Mouse (Mus musculus): ENCODE results near the gene Camkv. TPM values are rescaled to one million over a fixed set of nuclear protein-coding genes. Genes with fewer than 3 reads are reported as not detected.

Camkv gene
- polyA plus RNA-seq, 2 experiments: 3.5 to 14.2 TPM

- Histone ChIP-seq H3K4me2 (replicated peaks; ENCODE audit: low read depth, low read length, severe bottlenecking) (no peak overlapping the region), H3K36me3 (ENCODE audit: control insufficient read depth, insufficient read depth, low read length) (no peaks in the 10 kb centered on the region), H3K9me3 (ENCODE audit: control insufficient read depth, low read length) (no peaks in the 10 kb centered on the region), H3K4me1 (ENCODE audit: control insufficient read depth, insufficient read depth, low read length) (0 out of 2 replicates have a peak, but pooled peaks cover 9% of the 10 kb centered on the region), H3K27ac (replicated peaks; ENCODE audit: low read depth, low read length) (no peak overlapping the region), H3K4me3 (replicated peaks; ENCODE audit: low read length) (no peak overlapping the region), H3K9ac (ENCODE audit: low read depth, low read length, severe bottlenecking) (no peak overlapping the region), H3K27me3 (ENCODE audit: control insufficient read depth, insufficient read depth, low read length) (no peaks in the 10 kb centered on the region)
- no peak for TF ChIP-seq POLR2A (IDR thresholded peaks at IDR 0.05; ENCODE audit: borderline replicate concordance, extremely low read depth, insufficient read depth, insufficient read length)
- DNase-seq (ENCODE audit: low spot score) (no peak), ATAC-seq (ENCODE audit: low FRiP score, low read depth) (no peak)
- WGBS: 32% methylated on average over 7 of the region's 7 CpGs
Observed at GRCm38 (mm10) chr9:107923021-107923420, 12.5 kb upstream of the Camkv start.

GRCm38 (mm10) chr9:107923956-107924355 lies 11.5 kb upstream of the Camkv start:
- no peak for TF ChIP-seq POLR2A (IDR thresholded peaks at IDR 0.05; ENCODE audit: borderline replicate concordance, extremely low read depth, insufficient read depth, insufficient read length)
- Histone ChIP-seq H3K4me1 (ENCODE audit: control insufficient read depth, insufficient read depth, low read length) (0 out of 2 replicates have a peak, but pooled peaks cover 4% of the 10 kb centered on the region), H3K4me2 (replicated peaks; ENCODE audit: low read depth, low read length, severe bottlenecking) (no peak overlapping the region), H3K27ac (replicated peaks; ENCODE audit: low read depth, low read length) (no peak overlapping the region), H3K9me3 (ENCODE audit: control insufficient read depth, low read length) (no peaks in the 10 kb centered on the region), H3K9ac (ENCODE audit: low read depth, low read length, severe bottlenecking) (no peak overlapping the region), H3K4me3 (replicated peaks; ENCODE audit: low read length) (no peak overlapping the region), H3K36me3 (ENCODE audit: control insufficient read depth, insufficient read depth, low read length) (no peaks in the 10 kb centered on the region), H3K27me3 (ENCODE audit: control insufficient read depth, insufficient read depth, low read length) (no peaks in the 10 kb centered on the region)
- WGBS: 56% methylated on average over 6 of the region's 6 CpGs
- no peak for DNase-seq (ENCODE audit: low spot score)
- no peak for ATAC-seq (ENCODE audit: low FRiP score, low read depth)

GRCm38 (mm10) chr9:107925251-107925650 lies 10.2 kb upstream of the Camkv start:
- ATAC-seq (ENCODE audit: low FRiP score, low read depth) (no peak), DNase-seq (ENCODE audit: low spot score) (no peak)
- Histone ChIP-seq H3K4me1 (ENCODE audit: control insufficient read depth, insufficient read depth, low read length) (0 out of 2 replicates have a peak, but pooled peaks cover 4% of the 10 kb centered on the region), H3K27me3 (ENCODE audit: control insufficient read depth, insufficient read depth, low read length) (no peaks in the 10 kb centered on the region), H3K4me2 (replicated peaks; ENCODE audit: low read depth, low read length, severe bottlenecking) (no peak overlapping the region), H3K27ac (replicated peaks; ENCODE audit: low read depth, low read length) (no peak overlapping the region), H3K4me3 (replicated peaks; ENCODE audit: low read length) (no peak overlapping the region), H3K36me3 (ENCODE audit: control insufficient read depth, insufficient read depth, low read length) (no peaks in the 10 kb centered on the region), H3K9me3 (ENCODE audit: control insufficient read depth, low read length) (no peaks in the 10 kb centered on the region), H3K9ac (ENCODE audit: low read depth, low read length, severe bottlenecking) (no peak overlapping the region)
- no peak for TF ChIP-seq POLR2A (IDR thresholded peaks at IDR 0.05; ENCODE audit: borderline replicate concordance, extremely low read depth, insufficient read depth, insufficient read length)
- WGBS: 34% methylated on average over 3 of the region's 3 CpGs

GRCm38 (mm10) chr9:107926920-107927420 lies 8.5 kb upstream of the Camkv start:
- no peaks in the 10 kb centered on the region for H3K9me3 ChIP-seq (ENCODE audit: control insufficient read depth, low read length)
- no peak for ATAC-seq (ENCODE audit: low FRiP score, low read depth)
- H3K27ac ChIP-seq (replicated peaks; ENCODE audit: low read depth, low read length): no peak overlapping the region
- H3K4me3 ChIP-seq (replicated peaks; ENCODE audit: low read length): no peak overlapping the region
- H3K9ac ChIP-seq (ENCODE audit: low read depth, low read length, severe bottlenecking): no peak overlapping the region
- no peak for TF ChIP-seq POLR2A (IDR thresholded peaks at IDR 0.05; ENCODE audit: borderline replicate concordance, extremely low read depth, insufficient read depth, insufficient read length)
- no peaks in the 10 kb centered on the region for H3K27me3 ChIP-seq (ENCODE audit: control insufficient read depth, insufficient read depth, low read length)
- 39% methylated on average over 9 of the region's 9 CpGs for WGBS
- no peak for DNase-seq (ENCODE audit: low spot score)
- H3K4me1 ChIP-seq (ENCODE audit: control insufficient read depth, insufficient read depth, low read length): 0 out of 2 replicates have a peak, but pooled peaks cover 4% of the 10 kb centered on the region
- H3K4me2 ChIP-seq (replicated peaks; ENCODE audit: low read depth, low read length, severe bottlenecking): no peak overlapping the region
- H3K36me3 ChIP-seq (ENCODE audit: control insufficient read depth, insufficient read depth, low read length): no peaks in the 10 kb centered on the region

GRCm38 (mm10) chr9:107927749-107928148 lies 7.7 kb upstream of the Camkv start:
- no peak overlapping the region for H3K4me3 ChIP-seq (replicated peaks; ENCODE audit: low read length)
- no peak for DNase-seq (ENCODE audit: low spot score)
- 0 out of 2 replicates have a peak, but pooled peaks cover 4% of the 10 kb centered on the region for H3K4me1 ChIP-seq (ENCODE audit: control insufficient read depth, insufficient read depth, low read length)
- H3K27me3 ChIP-seq (ENCODE audit: control insufficient read depth, insufficient read depth, low read length): no peaks in the 10 kb centered on the region
- H3K9me3 ChIP-seq (ENCODE audit: control insufficient read depth, low read length): no peaks in the 10 kb centered on the region
- H3K27ac ChIP-seq (replicated peaks; ENCODE audit: low read depth, low read length): no peak overlapping the region
- ATAC-seq (ENCODE audit: low FRiP score, low read depth): no peak
- WGBS: 65% methylated on average over 5 of the region's 5 CpGs
- no peak for TF ChIP-seq POLR2A (IDR thresholded peaks at IDR 0.05; ENCODE audit: borderline replicate concordance, extremely low read depth, insufficient read depth, insufficient read length)
- no peak overlapping the region for H3K4me2 ChIP-seq (replicated peaks; ENCODE audit: low read depth, low read length, severe bottlenecking)
- no peak overlapping the region for H3K9ac ChIP-seq (ENCODE audit: low read depth, low read length, severe bottlenecking)
- no peaks in the 10 kb centered on the region for H3K36me3 ChIP-seq (ENCODE audit: control insufficient read depth, insufficient read depth, low read length)

All from limb, embryonic 14.5 days (tissue).